Mouse (Mus musculus): ENCODE data around the gene Actr10.

The Actr10 gene

DNA sequence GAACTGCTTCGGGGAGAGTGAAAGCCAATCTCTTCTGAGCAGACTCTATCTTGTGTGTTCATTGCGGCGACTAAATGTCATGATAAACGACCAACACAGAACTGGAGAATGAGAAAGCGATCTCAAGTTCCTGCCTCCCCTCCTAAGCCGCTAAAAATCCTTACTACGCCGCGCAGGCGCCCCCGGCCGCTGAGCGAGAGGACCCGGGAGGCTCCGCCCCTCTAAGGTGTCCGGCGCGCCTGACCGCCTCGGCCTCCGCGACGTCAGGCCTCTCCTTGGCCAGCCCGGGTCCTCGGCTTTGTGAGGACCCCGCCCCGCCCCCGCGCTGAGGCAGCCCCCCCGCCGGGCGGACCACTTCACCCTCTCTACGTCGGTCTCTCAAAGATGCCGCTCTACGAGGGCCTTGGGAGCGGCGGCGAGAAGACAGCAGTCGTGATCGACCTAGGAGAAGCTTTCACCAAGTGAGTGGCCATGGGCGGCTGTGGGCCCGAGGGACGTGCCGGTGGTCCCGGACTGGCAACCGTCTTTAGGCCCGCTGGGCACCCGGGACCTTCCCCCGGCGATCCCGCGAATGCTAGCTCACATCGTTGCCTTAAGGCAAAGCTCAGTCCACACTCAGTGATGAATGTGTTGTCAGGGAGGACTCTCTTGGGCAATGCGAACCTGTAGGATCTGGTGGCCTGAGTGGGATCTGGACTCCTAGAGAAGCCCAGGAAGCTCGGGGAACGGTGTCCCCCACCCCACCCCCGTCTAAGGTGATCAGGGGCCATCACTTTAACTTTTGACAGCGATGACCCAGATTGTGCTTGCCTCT is at the start of gene Actr10:
Gene Actr10 (plus strand): TSS at position 287 of the 814 bp plus-strand sequence.
- peak; percentile 76 for DNase-seq (ENCODE audit: low read depth)

DNA sequence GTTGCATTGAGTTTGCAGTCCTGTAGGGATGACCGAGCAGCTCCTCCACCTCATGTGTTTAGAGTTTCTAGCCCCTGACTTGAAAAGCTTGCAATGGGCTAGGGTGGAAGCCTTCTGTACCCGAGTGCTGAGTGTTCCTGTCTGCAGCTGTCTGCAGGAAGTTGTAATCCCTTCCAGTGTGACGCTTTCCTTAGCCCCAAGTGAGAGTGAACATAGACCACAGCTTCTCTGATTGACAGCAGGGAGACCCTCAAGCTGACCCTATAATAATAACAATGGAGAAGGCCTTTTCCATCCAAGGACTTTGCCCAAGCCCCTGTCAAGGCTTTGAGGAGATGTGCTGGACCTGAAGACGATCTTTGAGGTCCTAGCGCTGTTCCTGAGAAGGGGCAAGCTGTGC is 47.3 kb upstream of the Actr10 start:
- DNase-seq (ENCODE audit: low read depth), result no peak

DNA sequence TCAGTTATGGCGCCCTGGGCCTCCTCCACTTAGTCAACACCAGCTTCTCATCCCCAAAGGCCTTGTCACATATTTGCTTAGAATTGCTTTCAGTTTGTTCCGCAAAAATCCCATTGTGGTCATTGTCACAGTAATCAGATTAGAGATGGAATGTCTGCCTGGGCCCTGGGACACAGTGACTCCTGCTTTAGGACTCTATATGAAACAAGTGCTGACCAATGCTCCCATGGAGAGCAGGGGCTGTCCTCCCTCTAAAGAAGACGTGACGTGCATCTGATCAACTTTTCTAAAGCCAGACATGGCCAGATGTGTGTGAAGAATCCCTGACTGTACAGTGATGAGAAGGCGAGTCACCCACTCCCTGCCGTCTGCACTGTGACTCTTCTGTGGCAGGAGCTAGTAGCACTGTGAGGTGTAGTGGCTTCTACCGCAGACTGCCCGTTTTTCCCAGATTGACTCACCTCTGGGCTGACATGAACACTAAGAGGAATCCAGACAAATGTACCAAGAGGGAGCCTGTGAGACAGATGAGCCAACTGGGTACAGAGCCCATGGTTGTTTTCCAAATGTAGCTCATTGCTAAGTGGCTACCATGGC is 46.7 kb upstream of the Actr10 start:
- DNase-seq (ENCODE audit: low read depth), result no peak

DNA sequence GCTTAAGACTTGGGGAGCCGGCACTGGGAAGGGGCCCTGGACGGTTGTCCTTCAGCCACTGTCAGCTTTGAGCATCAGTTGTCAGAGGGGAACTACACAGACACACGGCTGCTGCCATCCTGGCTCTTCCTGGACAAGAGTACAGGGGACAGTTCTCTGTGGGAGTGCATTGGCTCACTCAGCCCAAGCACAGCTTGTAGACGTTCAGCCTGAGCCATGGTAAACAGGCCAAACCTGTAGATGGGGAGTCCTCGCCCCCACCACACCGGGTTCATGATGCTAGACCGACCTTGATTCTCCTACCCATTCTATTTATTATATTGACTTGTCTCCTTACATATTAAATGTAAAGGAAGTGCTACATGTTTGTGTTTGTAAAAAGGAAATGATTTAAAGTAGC is 42.4 kb upstream of the Actr10 start:
- DNase-seq (ENCODE audit: low read depth), result no peak

DNA sequence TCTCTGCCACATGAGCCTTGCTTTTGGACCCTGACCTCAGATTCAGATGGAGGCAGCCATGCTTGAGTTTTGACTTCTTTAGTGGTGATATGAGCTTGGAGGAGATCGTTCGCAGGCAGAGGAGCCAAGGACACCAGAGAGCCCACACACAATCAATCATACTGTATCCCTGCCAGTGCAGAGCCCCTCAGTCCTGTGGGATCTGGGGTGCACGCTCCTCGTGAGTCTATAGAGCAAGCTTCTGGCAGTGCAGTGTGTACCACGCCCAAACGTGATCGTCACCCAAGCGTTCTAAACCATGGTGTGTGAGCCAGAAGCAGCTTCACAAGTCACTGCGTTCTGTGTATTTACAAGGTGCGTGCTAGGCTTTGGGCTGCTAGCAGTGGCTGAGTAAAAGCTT is 41.6 kb upstream of the Actr10 start:
- no peak for DNase-seq (ENCODE audit: low read depth)

DNA sequence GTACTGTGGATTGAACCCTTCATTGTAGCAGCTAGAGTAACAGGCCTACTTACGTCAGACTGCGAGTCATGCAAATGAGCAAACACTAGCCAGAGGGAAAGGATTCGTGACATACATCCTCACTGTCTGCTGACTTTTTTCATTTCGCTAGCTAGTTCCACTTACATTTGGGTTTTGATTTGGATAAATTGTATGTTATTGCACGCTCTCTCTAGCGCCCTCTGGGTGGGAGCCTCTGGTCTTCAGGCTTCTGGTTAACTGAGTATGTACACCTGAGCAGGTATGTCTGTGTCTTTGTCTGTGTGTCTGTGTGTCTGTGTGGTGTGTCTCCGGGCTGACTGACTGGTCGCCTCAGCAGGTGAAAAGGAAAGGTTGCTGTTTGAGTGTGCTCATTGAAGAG is 40.2 kb upstream of the Actr10 start:
- no peak for DNase-seq (ENCODE audit: low read depth)

DNA sequence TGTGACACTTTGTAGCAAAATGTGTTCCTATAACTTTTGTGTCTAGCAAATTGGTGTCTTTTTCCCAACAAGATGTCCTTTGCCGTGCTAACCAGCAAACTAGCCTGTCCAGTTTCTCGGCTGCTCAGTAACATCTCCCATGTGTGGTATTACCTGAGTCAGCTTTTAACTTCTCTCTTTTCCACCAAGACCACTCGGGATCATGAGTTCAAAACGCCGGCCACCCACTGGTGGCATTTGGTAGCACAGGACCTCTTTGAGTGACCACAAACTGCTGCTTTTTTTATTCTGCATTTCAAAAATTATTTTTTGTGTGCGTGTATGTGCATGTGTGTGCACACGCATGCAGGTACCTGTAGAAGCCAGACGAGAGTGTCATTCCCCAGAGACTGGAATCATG is 39.2 kb upstream of the Actr10 start:
- no peak for DNase-seq (ENCODE audit: low read depth)

DNA sequence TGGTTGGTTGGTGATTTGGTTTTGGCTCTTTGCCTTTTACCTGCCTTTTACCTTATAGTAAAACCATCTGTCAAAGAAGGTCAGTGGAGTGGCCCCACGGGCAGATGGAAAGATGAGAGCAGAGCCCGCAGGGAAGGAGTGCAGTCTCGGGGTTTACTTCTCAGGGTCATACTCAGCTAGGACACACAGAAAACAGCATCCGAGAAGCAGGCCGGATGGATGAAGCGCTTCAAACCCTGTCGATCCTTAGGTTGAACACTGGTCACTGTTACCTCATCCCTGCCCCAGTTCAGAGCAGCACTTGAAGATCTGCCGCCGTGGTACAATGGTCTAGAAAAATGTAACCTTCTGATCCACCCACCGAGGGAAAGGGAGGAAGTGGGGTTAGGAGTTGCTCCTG is 33.2 kb upstream of the Actr10 start:
- DNase-seq (ENCODE audit: low read depth), result no peak

DNA sequence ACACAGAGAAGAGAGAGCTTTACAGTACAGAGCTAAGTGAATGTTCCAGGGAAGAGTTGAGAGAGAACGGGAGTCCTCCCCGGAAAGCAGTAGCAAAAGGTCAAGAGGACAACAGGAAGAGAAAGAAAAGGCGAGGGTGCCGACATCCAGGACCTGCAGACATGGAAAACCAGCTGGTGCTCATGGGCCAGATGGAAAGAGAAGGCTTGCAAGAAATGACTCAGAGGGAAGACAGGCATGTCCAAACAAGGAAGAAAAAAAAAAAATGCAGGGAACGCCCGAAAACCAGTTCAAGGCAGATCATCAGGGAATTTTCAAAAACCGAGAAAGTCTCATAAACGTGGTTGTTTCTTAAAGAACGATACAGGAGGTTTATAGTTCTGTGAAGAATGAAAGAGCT is 30.8 kb upstream of the Actr10 start:
- no peak for DNase-seq (ENCODE audit: low read depth)

DNA sequence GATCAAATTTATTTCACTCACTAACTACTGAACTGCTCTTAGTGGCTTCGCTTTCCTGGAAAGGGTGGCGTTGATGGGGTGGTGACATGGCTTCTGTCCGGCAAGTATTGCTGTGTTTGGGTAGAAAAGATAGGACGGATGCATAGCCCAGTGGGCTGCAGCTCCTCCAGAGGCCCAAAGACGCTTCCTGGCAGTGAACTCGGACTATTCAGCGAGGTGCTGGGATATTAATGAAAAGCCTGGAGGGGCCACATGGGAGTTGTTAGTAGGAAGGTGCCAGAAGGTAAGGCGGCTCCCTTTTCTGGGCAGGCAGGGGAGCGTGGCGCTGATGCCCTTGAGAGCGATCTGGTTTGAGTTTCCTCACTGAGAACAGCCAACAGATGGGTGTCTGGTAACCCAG is 30.0 kb upstream of the Actr10 start:
- no peak for DNase-seq (ENCODE audit: low read depth)

DNA sequence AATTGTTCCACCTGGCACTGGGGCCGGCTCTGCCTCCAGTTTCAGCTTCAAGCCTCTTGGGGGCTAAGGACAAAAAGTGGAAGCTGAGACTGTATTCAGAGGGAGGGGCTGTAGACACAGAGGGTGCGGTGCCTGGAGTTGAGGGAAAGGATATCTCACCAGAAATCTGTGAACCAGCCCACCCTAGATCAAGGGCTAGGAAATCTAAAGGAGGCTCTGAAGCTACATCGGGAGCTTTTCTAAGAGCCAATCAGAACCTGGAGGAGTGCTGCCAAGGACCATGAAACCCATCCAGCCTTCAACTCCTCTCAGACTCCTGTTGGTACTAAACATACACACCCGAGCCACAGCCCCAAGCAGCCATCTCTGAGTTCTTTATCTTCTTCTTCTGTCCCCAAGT is 29.6 kb upstream of the Actr10 start:
- DNase-seq (ENCODE audit: low read depth), result no peak

DNA sequence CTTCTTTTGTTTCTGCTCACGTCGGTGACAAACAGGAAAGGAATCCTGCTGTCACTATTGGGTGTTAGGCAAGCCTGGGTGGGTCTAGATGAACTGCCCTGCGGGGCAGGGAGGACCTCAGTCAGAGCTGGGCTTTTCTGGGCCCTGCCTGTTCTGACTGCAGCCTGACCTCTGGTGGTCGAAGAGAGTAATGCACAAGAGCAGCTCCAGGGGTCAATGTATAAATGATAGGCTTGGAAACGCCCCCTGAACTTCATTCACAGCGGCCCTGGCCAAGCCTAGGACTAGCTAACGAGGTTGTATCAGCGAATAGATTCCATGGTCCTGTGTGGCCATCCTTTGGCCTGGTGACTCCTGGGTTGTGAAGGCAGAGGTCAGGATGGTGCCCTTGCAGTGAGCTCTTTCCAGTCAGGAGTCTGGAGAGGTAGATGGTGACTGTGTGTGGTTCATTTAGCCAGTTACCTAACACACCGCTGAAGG is 27.4 kb upstream of the Actr10 start:
- DNase-seq (ENCODE audit: low read depth), result peak; percentile 69

DNA sequence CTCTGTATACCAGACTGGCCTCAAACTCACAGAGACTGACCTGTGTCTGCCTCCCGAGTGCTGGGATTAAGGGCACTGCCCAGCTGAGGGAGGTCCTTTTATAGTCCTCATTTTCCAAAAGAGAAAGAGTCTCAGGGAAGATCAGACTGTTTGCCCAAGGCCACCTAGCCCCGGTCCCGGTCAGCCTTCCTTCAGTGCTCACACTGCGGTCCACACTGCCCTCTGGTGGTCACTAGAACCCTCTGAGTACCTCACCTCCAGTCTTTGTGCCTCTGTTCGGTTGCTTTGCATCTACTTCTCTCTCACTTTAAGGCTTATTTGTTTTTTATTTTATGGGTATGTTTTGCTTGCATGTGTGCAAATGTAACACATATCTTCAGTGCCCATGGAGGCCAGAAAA is 26.6 kb upstream of the Actr10 start:
- DNase-seq (ENCODE audit: low read depth), result peak; percentile 73

DNA sequence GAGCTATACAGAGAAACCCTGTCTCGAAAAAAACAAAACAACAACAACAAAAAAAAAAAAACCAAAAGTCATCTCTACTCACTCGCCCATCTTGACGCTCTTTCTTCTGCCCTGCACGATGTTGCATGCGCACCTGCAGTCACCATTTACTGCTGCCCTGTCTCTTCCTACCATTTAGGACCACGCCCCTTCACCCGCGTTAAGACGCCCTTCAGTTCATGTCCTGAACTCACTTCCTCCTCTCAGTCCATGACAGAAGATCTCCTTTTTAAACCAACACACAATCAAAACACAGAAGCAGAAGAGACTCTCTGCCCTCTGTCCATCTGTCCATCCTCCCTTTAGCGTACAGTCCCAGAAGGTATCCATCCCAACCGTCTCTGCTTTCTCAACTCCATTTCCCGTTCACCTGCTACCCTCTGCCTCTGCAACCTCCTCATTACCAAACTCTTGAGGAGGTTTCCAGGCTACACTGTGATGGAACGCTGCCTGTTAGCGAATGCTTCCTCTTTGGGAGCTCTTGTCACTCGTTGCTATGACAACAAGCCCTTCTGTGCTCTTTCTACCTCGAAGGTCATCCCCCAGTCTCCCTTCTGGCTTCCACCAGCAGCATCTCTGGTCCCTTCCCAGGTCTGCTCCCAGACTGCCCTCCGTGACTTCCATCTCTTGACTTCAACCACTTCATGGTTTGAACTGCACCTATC is 25.8 kb upstream of the Actr10 start:
- DNase-seq (ENCODE audit: low read depth), result no peak

DNA sequence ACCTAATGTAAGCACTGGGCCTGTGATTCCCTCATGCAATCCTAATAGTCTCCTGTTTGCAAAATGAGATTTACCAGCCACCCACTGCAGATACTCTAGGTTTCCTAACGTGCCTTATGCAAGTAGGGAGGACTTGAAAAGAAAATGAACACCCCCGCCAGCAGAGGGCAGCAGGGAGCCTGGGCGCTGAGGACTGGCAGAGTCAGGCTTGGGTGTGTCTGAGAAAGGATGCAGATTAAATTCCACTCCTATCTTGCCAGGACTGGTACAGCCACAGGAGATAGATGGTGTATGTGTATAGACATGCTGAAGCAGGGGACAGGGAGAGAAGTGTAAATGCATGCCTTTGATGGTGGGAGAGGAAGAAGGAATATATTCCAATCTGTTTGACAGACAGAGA is 24.2 kb upstream of the Actr10 start:
- peak; percentile 76 for DNase-seq (ENCODE audit: low read depth)

DNA sequence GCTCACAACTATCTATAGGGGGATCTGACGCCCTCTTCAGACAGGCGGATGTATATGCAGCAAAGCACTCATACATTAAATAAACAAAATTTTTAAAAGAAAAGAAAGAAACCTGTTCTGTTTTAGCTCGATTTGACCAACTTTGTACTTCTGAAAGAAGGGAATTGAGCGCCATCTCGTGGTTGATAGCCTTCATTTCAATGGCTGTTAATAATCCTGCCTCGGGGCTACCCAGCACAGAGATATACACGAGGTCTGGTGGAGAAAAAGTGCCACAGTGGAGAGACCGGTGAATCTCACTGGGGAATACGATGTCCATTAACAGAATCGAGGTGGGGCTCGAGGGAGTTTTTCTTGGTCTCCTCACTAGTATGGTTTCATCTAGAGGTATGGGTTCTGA is 23.3 kb upstream of the Actr10 start:
- DNase-seq (ENCODE audit: low read depth), result no peak

DNA sequence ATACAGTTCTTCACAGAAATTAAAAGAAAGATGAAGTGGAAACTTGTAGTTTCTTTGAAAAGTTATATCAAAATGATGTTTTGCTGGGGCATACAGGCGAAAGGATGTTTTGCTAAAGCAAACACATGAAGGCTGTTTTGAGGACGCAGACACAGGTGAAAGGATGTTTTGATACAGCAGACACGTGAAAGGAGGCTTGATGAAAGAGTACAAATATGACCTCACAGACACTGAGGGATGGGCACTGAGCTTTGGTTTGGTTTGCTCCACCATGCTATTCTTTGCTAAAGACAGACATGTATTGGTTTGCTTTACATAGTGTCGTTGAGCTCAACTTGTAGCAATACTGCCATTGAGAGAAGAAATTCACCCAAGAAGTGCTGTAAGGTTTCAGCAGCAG is 7.9 kb upstream of the Actr10 start:
- DNase-seq (ENCODE audit: low read depth), result no peak

DNA sequence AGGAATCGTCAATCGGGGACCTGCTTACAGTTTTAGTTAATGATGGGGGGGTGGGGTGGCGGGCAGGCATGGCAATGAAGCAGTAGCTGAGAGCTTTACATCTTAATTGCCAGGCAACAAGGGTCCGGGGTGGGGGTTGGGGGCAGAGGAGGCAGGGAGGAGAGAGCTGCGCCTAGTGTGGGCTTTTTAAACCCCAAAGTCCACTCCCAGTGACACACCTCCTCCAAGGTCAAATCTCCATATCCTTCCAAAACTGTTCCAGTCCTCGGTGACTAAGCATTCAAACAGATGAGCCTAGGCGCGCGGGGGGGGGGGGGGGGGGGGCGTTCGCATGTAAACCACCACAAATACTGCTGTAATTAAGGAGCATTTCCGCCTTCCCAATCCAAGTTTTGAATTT is 507 bp upstream of the Actr10 start:
- no peak for DNase-seq (ENCODE audit: low read depth)

DNA sequence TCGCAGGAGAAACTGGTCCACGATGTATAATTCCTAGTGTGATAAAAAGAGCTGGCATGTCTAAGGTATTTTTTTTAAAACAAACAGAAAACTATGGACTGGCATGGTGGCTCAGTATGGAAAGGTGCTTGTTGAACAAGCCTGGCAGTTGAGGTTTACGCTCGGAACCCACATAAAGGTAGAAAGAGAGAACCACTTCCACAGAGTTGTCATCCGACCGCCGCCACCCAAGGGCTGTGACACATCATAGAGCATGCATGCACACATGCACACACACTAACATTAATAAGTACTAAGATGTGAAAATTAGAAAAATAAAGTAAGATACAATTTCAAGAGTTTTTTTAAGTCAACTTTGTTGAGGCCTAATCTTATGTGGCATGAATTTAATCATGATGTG is 3.1 kb downstream of the Actr10 start:
- DNase-seq (ENCODE audit: low read depth), result no peak

DNA sequence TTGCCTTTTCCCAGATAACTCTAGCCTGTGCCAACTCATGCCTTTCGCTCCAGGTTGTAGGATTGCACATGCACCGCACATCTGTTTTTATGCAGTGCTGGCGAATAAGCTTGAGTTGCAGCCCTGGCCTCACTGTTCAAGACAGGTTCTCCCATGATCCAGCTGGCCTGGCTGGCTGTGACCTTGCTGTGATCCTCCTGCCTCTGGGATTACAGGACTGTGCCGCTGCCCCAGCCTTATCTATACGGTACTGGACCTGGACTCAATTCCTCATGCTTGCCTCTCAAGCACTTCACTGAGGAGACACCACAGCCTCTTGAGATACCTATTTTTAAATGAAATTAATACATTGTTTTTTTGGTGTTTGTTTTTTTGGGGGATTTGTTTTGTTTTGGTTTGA is 6.5 kb downstream of the Actr10 start:
- DNase-seq (ENCODE audit: low read depth), result no peak

DNA sequence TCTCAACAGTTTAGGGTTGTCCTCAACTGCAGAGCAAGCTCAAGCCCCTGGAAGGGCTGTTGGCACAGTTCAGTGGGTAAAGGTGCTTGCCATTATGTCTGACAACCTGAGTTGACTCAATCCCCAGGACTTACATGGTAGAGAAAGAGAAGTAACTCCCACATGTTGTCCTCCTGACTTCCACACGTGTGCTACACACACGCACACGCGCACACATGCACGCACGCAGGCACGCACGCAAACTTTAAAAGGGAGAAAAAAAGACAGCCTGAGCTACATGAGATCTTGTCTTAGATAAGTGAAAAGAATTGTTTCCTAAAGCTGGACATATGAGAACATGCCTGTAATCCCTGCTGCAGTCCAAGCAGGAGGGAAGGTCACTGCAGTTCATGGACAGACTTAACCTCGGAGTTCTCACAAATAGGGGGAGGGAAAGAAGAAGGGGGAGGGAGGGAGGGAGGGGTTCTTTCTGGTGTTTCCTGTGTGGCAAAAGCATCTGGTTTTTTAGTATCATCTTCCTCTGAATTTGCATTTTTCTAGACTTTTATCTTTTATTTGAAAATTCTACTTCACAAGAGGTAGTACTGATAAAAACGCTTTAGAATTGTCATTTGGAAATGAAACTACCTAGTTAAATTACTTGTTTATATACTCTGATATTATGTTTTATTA is 9.1 kb downstream of the Actr10 start:
- DNase-seq (ENCODE audit: low read depth), result no peak

DNA sequence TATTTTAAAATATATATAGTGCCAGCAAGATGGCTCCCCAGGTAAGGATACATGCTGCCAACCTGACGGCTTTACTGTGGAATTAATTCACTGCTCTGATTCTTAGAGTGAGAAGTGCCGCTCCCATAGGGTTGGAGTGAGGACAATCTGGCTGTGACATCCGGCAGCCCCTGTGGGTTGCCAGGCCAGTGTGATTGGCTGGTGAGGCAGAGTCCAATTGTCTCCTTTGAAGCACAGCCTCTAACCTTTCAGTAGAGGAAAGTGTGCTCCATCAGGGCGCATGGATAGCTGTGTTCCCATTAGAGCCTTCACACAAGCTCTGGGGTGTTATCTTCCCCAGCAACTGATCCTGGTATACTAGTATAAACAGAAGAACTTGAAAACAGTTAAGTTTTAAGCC is 21.0 kb downstream of the Actr10 start:
- no peak for DNase-seq (ENCODE audit: low read depth)

DNA sequence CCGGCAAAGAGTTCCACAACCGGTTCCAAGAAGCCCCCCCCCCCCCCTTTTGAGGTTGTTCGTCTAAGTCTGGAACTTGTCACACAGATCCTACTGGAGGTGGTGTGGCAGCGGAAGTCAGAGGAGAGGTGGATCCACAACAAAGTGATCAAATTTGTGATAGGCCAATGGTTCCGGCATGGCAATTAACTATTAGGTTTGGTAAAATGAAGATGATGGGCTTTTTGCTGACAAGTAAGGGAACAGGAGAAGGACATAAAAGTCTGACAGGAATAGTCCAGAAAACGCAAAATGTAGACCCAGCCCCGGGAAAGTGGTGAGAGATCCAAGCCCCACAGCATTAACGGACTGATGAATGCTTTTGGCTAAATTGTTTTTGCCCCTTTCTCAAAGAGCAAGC is 29.9 kb downstream of the Actr10 start:
- no peak for DNase-seq (ENCODE audit: low read depth)
